Mouse (Mus musculus): ENCODE measurements around the gene Ugt1a8.

Gene Ugt1a8

DNA sequence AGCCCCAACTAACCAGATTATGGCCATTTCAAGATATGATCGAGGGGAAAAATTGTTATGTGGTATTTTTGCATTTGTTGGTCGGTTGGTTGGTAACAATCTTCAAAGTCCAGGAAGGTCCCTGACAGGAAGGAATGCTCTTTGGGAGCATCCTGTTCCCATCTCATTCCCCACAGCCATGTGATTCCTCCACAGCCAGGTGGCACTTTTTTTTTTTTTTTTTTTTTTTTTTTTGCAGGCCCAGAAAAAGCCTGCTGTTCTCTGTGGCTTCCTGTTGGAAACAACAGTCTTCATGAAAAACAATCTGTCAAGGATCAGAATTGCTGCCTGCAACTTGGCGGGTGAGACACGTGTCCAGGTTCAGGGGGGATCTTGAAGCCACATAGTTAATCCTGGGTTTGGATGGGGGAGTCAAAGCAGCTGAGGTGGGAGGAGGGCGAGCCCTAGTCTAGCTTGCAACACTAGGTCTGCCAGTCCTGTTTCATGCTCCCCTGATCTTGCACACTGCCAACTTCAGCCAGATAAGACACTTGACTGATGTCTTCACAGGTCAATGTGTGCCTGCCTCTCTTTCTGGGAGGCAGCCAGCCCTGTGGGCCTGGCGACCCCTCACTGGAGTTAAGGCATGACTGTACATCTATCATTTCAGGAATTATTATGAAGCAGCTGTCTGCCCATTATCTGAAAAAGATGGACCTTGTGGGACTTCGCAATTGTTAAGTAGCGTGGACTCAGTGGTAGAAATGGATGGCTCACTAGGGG is 171.4 kb downstream of the Ugt1a8 start:
- no peak for DNase-seq (ENCODE audit: low read depth, low spot score)

- no peak for DNase-seq (ENCODE audit: low read depth, low spot score)
Measured at GRCm38 (mm10) chr1:88259643-88260024, 172.0 kb downstream of the Ugt1a8 start.

DNA sequence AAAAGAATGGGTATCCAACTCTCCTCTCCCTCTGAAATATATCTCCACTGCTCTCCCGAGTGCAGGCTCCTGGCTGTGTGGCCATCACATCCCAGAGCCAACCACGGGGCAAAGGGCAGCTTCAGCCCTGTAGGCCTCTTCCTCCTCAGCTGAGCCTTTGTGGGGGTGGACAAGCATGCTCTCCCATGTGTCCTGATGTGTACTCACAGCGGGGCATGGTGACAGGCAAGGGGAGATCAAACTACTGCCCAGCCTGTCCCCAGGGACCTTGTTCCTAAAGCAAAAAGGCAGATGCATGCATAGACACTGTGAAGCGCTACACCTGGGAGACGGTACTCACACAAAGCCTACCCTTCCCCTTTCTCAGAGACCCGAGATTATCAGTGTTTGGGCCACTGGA is 172.5 kb downstream of the Ugt1a8 start:
- DNase-seq (ENCODE audit: low read depth, low spot score): no peak

DNA sequence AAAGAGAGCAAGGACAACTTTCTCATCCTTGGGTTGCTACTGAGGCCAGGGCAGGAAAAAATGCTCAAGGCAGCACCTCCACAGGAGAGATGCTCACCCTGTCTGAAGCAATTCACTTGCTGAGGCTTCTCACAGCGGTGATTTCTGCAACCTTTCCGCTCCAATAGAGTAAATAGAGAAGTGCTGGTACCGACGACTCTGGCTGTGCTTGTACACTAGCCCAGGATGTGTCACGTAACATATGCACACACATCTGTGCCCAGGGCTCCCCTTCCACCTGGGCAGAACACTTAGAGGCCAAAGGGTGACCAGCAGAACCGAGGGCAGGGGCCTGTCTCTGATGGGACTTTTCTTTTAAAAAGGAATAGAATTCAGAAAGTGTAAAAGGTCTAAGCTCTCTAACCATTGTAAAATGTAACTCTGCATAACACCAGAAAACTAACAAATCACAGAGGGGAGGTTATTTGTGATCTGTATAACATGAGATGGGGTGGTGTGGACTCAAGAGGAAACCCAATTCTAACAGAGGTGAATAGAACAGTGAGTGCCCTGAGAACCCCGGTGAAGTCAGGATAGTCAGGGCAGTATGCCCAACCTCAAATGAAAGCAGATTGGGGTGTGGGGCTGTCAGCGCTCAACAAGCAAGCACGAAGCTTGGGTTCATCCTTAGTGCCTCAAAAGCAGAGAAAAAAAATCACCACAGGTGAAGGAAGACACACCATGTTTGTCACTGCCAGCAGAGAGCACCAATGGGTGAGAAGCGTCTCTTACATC is 173.2 kb downstream of the Ugt1a8 start:
- no peak for DNase-seq (ENCODE audit: low read depth, low spot score)

DNA sequence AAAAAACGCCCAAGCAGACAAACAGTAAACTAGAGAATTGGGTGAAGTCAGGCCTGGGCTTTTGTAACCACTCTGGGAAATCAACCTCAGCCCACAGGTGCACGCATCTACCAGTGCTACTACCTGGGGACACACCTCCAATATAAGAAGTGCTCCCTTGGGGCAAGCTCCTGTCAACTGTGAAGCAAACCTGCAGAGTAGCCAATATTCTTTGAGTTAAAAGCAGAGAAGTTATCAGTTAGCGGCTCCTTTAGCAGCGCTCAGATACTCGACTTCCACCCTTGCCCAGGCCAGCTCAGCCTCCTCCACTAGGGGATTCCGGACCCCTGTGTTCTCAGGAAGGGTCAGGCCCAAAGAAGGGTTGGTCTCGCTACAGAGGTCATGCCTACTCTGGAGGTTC is 174.1 kb downstream of the Ugt1a8 start:
- no peak for DNase-seq (ENCODE audit: low read depth, low spot score)

GRCm38 (mm10) chr1:88262255-88262654 is 174.6 kb downstream of the Ugt1a8 start:
- DNase-seq (ENCODE audit: low read depth, low spot score): peak; percentile 58

GRCm38 (mm10) chr1:88262961-88263360 is 175.3 kb downstream of the Ugt1a8 start:
- DNase-seq (ENCODE audit: low read depth, low spot score): no peak

DNA sequence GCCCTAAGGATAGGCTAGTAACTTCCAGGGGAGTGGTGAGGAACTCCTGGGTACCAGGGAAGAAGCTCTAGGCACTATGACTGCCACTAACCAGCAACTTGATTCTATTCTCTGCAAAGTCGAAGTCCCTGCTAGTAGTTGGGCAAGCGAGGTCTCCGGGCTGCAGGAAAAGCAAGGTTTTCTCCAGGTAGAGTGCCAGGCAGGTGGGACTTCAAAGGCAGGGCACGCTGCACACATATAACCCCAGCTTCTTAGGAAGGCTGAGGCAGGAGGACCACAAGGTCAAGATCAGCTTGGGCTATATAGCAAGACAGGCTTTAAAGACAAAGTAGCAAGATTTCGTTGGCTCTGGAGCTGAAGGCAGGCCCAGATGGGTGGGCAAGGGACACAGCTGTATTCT is 176.2 kb downstream of the Ugt1a8 start:
- no peak for DNase-seq (ENCODE audit: low read depth, low spot score)

- DNase-seq (ENCODE audit: low read depth, low spot score): no peak
Measured at GRCm38 (mm10) chr1:88264237-88264868, 176.7 kb downstream of the Ugt1a8 start.

- DNase-seq (ENCODE audit: low read depth, low spot score): no peak
Measured at GRCm38 (mm10) chr1:88264869-88265240, 177.2 kb downstream of the Ugt1a8 start.

DNA sequence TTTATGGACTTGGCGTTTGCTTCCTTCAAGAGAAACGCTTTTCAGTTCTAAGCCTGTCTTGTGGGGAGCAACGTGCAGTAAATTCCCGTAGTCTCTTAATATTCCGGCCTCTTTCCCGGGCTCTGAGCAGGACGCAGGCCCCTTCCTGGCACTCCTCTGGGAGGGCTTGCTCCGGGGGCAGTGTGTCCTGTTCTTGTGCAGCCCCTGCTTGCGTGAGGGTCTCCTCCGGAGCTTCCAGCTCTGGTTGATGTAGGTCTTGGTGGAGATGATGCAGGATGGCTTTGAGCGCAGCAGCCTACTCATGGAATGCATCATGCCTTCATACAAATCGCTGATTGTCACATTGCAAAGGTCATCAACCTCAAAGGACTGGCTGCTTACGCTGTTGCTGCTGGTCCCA is 178.5 kb downstream of the Ugt1a8 start:
- DNase-seq (ENCODE audit: low read depth, low spot score): no peak

GRCm38 (mm10) chr1:88267489-88267888 is 179.9 kb downstream of the Ugt1a8 start:
- no peak for DNase-seq (ENCODE audit: low read depth, low spot score)

DNA sequence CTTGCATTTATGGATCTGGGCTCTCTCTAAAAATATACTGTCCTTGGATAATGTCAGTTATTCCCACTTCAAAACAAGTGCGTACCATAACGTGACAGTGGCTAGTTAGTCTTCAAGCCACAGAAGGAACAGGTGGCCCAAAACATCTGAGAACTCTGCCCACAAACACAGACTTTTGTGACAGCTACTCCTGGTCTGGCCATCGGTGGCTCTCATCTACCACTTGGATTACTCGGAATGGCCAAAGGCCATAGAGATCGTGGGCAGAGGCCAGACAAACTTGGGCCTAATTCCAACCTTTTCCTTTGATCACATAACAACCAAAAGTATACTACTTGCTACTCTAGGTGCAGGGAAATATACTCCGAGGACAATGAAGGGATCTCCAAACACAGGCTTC is 180.5 kb downstream of the Ugt1a8 start:
- DNase-seq (ENCODE audit: low read depth, low spot score): no peak
